Mouse (Mus musculus): ENCODE data around the gene Urad. TPM values are rescaled to one million over a fixed set of nuclear protein-coding genes. Genes with fewer than 3 reads are reported as not detected.

Urad gene
- total RNA-seq, 2 experiments from 2014 or later: not detected

DNA sequence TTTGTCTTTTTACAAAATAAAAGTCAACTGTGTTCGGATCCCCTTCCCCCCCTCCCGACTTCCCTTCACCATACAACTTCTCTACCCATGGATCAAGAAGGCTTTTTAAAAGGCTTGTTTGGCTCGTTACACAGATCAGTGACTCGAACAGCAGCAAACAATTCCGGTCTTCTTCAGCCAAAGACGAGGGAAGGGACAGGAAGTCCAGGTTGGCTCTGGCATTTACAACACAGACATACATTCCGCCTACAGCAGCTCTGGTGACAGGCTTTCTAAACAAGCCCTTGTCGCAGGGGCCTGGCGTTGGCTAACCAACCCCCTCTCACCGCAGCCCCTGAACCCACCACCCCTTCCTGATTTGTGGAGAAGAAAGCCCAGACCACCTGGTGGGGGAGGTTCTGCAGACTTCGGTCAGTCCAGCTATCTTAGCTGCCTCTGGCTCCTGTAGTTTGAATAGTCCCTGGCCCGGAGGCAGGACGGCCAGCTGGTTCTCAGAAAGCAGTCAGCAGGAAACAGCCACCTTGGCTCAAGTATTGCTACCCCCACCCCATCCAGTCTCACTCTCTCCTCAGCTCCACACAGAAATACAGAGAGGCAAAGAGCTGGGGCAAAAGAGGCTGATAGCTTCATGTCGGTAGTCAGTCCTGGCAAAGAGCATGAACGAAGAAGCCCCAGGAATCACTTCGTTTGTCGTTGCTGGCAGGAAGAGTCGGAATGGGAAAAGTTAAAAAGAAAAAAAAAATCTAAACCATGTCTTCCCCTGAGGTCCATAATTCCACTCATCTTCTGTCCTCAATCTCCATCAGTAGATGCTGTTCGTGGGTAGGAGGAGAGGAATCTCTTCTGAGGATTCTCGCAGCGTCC lies 21.1 kb downstream of the Urad start:
- DNase-seq (ENCODE audit: low spot score): no peak

DNA sequence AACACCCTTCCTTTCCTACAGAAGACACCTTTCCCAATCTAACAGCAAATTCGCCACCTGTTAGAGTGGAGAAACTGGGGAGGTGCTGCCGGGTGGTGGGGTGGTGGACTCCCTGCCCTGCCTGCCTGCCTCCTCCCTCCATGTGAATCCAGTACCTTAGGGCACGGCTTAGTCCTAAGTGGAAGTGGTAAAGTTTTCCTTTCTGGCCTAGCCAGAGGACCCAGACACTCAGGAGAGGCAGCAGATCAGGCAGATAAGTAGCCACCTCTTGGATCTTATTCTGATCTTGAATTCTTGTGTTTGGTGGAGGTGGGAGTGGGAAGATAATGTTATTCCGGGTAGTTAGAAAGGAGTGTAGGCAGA lies 22.3 kb downstream of the Urad start:
- DNase-seq (ENCODE audit: low spot score): no peak

GRCm38 (mm10) chr5:147299255-147300000 lies 22.8 kb downstream of the Urad start:
- no peak for DNase-seq (ENCODE audit: low spot score)

- no peak for DNase-seq (ENCODE audit: low spot score)
Measured at GRCm38 (mm10) chr5:147297249-147297648, 25.0 kb downstream of the Urad start.

GRCm38 (mm10) chr5:147294121-147294520 lies 28.1 kb downstream of the Urad start:
- no peak for DNase-seq (ENCODE audit: low spot score)

GRCm38 (mm10) chr5:147293127-147293910 lies 28.9 kb downstream of the Urad start:
- no peak for DNase-seq (ENCODE audit: low spot score)

- DNase-seq (ENCODE audit: low spot score): no peak
Measured at GRCm38 (mm10) chr5:147292506-147293120, 29.6 kb downstream of the Urad start.

DNA sequence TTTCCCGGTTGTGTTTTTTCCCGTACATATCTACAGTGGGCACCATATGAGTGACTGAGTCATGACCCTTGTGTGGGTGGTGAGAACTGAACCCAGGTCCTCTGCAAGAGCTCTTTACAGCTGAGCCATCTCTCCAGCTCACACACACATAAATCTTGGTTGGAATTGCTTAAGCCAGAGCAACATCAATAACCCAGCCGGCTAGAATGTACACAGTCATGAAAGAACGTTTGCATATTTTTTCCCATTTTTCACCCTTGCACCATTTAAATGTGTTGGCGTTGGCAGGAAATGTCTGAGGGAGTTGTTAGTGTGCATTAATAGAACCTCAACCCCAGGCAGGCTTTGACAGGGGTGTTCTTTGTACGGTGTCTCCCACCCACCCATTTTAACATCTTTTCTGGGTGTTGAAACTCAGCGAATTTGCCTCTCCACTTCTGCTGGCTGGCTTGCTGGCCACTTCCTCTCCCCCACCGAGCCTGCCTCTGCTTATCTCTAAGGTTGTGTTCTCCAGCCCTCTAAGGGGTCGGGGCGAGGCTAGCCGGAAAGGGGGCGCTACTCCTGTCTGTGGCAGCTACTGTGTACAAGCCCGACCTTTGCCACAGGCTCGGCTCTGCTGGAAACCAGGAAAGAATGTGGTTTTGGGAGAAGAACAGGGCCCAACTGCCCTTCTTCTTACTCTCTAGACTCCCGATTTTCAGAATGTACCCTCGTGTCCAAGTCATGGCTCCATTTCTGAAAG lies 30.3 kb downstream of the Urad start:
- no peak for DNase-seq (ENCODE audit: low spot score)

DNA sequence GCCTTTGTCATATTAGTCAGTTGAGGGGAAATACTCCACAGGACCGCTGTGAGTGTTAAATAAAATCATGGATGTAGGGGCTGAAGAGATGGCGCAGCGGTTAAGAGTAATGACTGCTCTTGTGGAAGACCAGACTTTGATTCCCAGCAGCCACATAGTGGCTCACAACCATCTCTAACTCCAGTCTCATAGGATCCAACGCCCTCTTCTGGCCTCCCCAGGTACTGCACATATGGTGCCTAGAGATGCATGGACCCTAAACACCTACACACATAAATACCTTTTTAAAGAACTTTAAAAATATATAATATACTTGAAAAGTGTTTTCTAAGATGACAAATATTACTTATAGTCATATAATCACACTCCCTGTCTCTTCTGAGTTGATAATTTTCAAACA lies 37.9 kb downstream of the Urad start:
- no peak for DNase-seq (ENCODE audit: low spot score)

DNA sequence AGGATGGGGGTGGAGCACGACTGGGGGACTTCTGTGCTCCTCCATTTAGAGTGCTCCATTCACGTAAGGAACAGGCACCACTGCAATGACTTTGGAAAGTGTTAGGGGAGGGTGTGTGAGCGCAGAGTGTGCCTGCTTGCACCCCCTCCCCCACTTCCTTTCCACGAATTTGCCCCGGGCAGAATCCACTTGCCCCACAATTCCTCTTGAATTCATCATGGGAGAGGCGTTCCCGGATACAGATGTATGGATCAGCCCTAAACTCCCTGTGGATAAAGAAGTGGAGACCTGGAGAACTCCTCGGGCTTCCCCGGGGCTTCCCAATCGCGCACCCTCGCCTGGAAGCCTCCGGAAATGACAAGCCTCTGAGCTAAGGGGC lies 44.7 kb downstream of the Urad start:
- no peak for DNase-seq (ENCODE audit: low spot score)

GRCm38 (mm10) chr5:147276701-147277546 lies 45.3 kb downstream of the Urad start:
- no peak for DNase-seq (ENCODE audit: low spot score)

DNA sequence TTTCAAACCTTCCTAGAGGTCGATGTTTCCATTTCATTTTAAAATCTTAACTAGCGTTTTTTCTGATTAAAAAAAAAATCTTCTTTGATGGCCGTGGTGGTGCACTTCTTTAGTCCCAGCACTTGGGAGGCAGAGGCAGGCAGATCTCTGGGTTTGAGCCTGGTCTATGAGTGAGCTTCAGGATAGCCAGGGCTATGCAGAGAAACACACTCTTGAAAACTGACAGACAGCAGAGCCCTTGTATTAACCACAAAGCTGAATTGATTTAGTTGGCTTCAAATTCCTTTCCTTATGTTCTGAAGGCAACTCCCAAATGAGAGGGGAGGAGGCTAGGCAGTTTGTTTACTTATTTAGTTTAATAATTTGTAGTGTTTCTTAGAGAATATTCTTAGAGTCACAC lies 46.5 kb downstream of the Urad start:
- DNase-seq (ENCODE audit: low spot score): no peak

- no peak for DNase-seq (ENCODE audit: low spot score)
Measured at GRCm38 (mm10) chr5:147274174-147275141, 47.8 kb downstream of the Urad start.

DNA sequence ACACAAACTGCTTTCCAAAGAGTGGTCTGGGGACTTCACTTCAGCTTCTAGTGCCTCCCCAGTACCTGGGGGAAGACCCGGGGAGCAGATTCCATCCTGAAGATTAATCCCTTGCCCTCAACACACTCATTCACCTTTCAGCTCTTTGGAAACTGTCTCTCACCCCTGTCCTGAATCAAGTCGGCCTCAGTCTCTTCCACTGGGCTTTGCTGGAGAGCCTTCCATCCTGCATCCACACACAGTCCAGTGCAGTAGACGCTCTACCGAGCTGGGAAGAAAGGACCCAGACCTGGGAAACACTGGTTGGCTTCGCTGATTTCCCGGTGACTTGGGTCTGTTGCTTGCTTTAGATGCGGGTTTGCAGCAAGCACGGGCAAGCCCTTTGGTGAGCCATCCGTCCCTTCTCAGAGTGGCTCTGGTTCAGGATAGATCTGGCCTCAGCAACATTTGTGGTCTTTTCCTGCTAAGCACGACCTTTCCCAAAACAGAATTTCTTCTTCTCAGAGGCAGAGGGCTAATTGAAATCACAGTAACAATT lies 49.4 kb downstream of the Urad start:
- no peak for DNase-seq (ENCODE audit: low spot score)

DNA sequence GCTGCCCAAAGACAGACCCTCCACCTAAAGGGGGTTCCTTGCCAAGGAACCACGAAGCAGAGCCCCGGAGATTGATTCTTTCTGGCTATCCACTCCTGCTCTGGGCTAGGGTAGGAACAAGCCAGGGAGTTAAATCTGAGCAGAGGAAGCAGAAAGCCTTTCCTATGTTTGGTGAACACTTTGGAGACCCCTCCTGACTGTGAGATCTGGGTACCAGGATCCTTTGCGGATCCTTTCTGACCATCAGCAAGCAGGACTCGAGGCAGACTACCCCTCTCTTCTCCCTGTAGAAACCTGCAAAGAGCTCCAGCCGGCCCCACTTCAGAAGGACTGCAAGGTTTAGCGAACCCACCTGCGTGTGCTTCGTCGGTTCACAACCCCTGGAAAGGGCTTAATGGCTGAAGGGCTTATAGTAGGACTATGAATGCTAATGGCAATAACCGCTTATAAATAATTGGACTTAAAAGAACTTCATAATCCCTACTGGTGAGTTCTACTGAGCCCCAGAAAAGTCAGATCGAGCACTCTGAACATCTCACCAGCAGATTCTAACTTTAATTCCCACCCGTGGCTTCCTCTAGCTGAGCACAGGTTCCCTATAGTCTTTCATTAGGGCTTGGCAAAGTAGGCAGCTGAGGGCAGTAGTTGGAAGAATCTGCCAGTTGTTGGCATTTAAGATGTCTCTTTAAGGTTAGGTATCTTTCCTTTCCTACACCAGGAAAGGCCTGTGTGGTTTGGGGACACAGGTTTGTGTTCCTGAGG lies 50.0 kb downstream of the Urad start:
- DNase-seq (ENCODE audit: low spot score): no peak

DNA sequence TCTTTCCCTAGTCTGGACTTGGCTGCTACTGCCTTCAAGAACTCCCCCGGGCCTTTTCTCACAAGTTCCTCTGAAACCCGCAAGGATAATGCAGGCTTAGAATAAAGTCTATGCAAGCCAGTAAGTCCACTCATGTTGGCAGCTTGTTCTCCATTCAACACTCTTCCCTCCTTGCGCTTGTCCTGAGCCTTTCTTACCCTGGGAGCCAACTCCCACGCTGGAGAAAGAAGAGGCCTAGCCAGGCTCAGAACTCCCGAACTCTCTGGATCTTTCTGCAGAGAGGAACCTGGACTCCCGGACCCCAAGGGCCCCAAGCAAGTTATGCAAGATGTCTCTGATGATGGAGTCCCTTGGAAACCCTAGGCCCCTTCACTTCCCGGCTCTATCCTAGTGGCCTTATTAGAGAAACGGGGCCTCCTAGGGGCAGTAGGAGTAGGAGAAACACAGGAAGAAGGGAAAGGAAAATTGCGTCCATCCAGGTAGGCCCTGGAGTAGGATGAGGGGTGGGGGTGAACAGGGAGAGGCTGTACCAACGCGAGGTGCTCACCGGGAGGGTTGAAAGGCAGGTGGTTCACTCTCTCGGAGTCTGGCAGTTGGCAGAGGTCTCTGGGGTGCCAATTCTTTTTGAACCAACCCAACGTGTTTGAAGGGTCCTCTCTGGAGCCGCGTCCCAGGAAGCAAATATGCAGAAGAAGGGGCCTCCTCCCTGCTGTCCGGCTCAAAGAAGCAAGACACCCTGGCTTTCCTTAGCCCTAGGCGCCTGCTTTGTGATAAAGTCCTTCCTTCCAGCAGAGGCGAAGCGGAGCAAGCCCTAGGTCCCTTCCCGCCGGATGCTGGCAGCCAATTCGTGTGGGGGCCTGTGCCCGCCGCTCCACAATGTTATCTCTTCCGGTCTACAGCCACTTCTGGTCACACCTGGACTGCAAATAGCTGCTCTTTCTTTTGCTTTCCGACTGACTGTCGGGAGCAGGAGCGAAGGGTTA lies 51.3 kb downstream of the Urad start:
- no peak for DNase-seq (ENCODE audit: low spot score)
